Mouse (Mus musculus) CH12.LX (cell line): Measurements from ENCODE around the gene 1700067K01Rik.

ENCODE experiments used
- CTCF ChIP-seq, 2 experiments: IDR thresholded peaks in 1 of 2; conservative IDR thresholded peaks in 1 of 2; 2 replicates each; pipeline ENCODE4 v1.5.1; 2011 to 2012; ENCODE audit warnings: low read depth in 2 of 2, low read length in 2 of 2, improper control_type of control experiment in 1 of 2, inconsistent platforms in 1 of 2, mild to moderate bottlenecking in 1 of 2, moderate library complexity in 1 of 2
- E2F4 ChIP-seq: IDR thresholded peaks from 2 replicates; pipeline ENCODE4 v1.6.1; 2011; ENCODE audit warnings: low read depth, low read length, improper control_type of control experiment; ENCODE audit not compliant: insufficient replicate concordance
- EP300 ChIP-seq: IDR thresholded peaks from 2 replicates; pipeline ENCODE4 v1.6.1; 2011; ENCODE audit warnings: low read length, improper control_type of control experiment
- ETS1 ChIP-seq: conservative IDR thresholded peaks from 2 replicates; pipeline ENCODE4 v1.6.1; 2012; ENCODE audit warnings: low read depth, mild to moderate bottlenecking, inconsistent platforms, low read length, improper control_type of control experiment, moderate library complexity
- MYC ChIP-seq: IDR thresholded peaks from 2 replicates; pipeline ENCODE4 v1.6.1; 2011; ENCODE audit warnings: low read depth, mild to moderate bottlenecking, improper control_type of control experiment, low read length
- POLR2A ChIP-seq: IDR thresholded peaks from 2 replicates; pipeline ENCODE4 v1.6.1; 2011; ENCODE audit warnings: low read depth, mild to moderate bottlenecking, improper control_type of control experiment, low read length
- RAD21 ChIP-seq: IDR thresholded peaks from 2 replicates; pipeline ENCODE4 v1.6.1; 2011; ENCODE audit warnings: low read depth, mild to moderate bottlenecking, low read length, improper control_type of control experiment, moderate library complexity
- TCF12 ChIP-seq: IDR thresholded peaks from 2 replicates; pipeline ENCODE4 v1.6.1; 2014; ENCODE audit warnings: low read depth, mild to moderate bottlenecking, inconsistent platforms, low read length, improper control_type of control experiment
- USF1 ChIP-seq: IDR thresholded peaks from 2 replicates; pipeline ENCODE4 v1.6.1; 2014; ENCODE audit warnings: low read depth, mild to moderate bottlenecking, inconsistent platforms, low read length, improper control_type of control experiment
- USF2 ChIP-seq: conservative IDR thresholded peaks from 2 replicates; pipeline ENCODE4 v1.6.1; 2011; ENCODE audit warnings: low read depth, low read length, improper control_type of control experiment
- ZNF384 ChIP-seq: IDR thresholded peaks from 2 replicates; pipeline ENCODE4 v1.6.1; 2012; ENCODE audit warnings: low read depth, low read length, improper control_type of control experiment, inconsistent platforms

DNA sequence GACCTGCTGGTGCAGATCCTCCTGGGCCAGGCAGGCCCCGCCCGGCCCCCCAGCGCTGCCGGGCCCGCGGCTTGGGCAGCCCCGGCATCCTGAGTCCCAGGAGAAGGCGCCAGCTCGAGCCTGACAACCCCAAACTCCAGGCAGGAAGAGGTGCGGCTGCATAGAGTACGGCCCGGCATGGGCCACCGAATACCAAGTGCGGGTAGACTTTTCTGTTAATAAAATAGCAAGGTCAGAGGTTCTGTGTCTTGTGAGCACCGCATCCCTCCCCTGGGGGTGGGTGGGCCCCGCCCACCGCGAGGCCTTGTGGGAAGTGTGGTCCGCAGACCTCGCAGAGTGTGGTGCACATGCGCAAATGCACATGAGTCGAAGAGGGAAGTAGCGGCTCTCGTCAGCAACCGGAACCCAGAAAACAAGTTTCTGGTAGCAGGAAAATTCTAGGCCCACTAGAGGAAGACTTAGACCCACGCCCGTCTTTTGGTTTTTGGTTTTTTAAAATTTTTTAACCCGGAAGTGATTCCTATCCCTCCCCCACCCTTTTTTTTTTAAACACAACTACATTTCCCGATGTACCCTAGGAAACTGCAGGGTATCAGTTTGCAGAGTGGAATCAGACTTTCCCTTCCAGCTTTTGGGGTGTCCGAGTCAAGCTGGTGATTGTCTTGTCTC is 3.4 kb downstream of the 1700067K01Rik start:
- TF ChIP-seq ZNF384, result peak; percentile 95
- no peak for TF ChIP-seq CTCF (conservative IDR thresholded peaks at IDR 0.05 in 1 of 2, IDR thresholded peaks at IDR 0.05 in 1 of 2; ENCODE audit: low read depth in 2 of 2, low read length in 2 of 2)
- TF ChIP-seq RAD21, result no peak
- TF ChIP-seq MYC, result peak; percentile 71; the same call in 1 of the 2 replicates
- TF ChIP-seq E2F4, result no peak
- peak; percentile 64; the same call in 1 of the 2 replicates for TF ChIP-seq TCF12
- no peak; the same call in 1 of the 2 replicates for TF ChIP-seq ETS1
- TF ChIP-seq POLR2A, result no peak; the same call in none of the 2 replicates
- TF ChIP-seq EP300, result no peak
- no peak for TF ChIP-seq USF1
- TF ChIP-seq USF2, result no peak
